In the genomic region with DNA sequence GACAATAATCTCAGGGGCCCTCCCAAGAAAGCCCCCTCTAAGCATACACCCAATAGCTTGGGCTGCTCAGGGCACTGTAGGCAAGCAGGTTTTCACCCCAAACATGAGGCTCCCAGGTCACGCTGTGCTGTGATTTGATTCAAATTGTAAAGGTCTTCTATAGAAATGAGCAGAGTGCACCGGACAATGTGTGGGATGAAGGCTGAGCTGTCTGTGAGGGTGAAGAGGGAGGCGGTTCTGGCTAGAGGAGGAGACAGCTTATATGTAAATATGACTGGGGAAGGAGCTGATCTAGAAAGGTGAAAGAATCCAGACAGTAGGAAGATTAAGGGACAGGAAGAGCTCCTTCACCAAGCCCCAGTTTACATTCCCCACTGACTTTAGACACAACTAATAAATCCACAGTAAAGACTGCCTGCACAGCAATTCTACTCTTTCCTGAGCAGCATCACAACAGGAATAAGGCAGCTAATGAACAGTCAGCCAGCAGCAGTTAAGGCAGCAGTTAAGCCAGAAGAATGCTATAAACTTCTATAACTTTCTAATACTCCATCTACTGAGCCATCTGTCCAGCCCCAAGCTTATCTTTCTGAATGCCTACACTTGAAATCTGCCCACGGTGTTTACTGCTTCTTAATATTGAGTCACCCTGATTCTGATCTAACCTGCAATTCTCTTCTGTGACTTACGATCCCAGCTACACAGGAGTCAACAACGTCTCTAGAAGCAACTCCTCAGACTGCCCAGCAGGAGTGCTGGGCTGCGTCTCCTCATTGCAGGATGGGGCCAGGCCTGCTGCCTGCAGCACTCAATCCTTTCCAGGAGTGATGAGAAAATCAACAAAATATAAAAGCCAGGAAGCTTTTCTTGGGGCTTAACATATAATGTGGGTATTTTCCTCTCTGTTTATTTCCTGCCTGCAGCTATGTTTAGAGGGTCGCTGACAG, we compare ENCODE assay signal across 21 mouse cellular contexts. TPM values are rescaled to one million over a fixed set of nuclear protein-coding genes. Genes with fewer than 3 reads are reported as not detected.
DNase-seq lines count a peak whose midpoint lies in the region; ATAC-seq and TF ChIP-seq lines count a peak whose summit lies in the region.
"Had no signal": no experiment of that assay in that cellular context is flagged by ENCODE, and none has a peak within 500 bp of the region (broad histone marks: within the 10 kb centered on the region; RNA-seq: fewer than 3 reads in every experiment).

No protein-coding gene starts in this region.

- no peak overlapping the region for H3K9ac ChIP-seq in hindbrain, postnatal 0 days (replicated peaks; ENCODE audit: low read length)
- no peak overlapping the region for H3K9ac ChIP-seq in hindbrain, embryonic 12.5 days
- H3K9ac ChIP-seq in midbrain, embryonic 12.5 days (replicated peaks), result no peak overlapping the region
- H3K9ac ChIP-seq in midbrain, embryonic 15.5 days, result no peak overlapping the region
- no peak overlapping the region for H3K9ac ChIP-seq in intestine, embryonic 15.5 days
- H3K9ac ChIP-seq in hindbrain, embryonic 11.5 days (ENCODE audit: low read depth, low read length), result no peak overlapping the region
- H3K9ac ChIP-seq: forebrain, embryonic 15.5 days; heart, embryonic 13.5 days; limb, embryonic 13.5 days; liver, embryonic 14.5 days; midbrain, embryonic 13.5 days had no signal

- no peak for DNase-seq in hindbrain, postnatal 0 days (ENCODE audit: low spot score)
- no peak for DNase-seq in hindbrain, embryonic 11.5 days (ENCODE audit: low spot score)
- DNase-seq: adrenal gland, adult 2 months; cerebellum, adult 11 months; cerebellum, postnatal 14 days; heart, postnatal 4 days; kidney, adult 11 months; lung, postnatal 10 days; thymus, postnatal 36 days had no signal

- WGBS in hindbrain, postnatal 0 days, result 49% methylated on average over 8 of the region's 8 CpGs
- WGBS in hindbrain, embryonic 12.5 days, result 62% methylated on average over 8 of the region's 8 CpGs
- 58% methylated on average over 8 of the region's 8 CpGs for WGBS in midbrain, embryonic 12.5 days
- WGBS in midbrain, embryonic 15.5 days, result 52% methylated on average over 8 of the region's 8 CpGs
- WGBS in intestine, embryonic 15.5 days, result 30% methylated on average over 8 of the region's 8 CpGs
- WGBS in small intestine, adult 2 months, result 58% methylated on average over 8 of the region's 8 CpGs
- 64% methylated on average over 8 of the region's 8 CpGs for WGBS in hindbrain, embryonic 11.5 days

- no peak overlapping the region for H3K4me2 ChIP-seq in hindbrain, postnatal 0 days (ENCODE audit: low read depth, low read length)
- no peak overlapping the region for H3K4me2 ChIP-seq in hindbrain, embryonic 12.5 days (replicated peaks)
- H3K4me2 ChIP-seq in midbrain, embryonic 12.5 days (replicated peaks), result no peak overlapping the region
- H3K4me2 ChIP-seq in midbrain, embryonic 15.5 days, result no peak overlapping the region
- no peak overlapping the region for H3K4me2 ChIP-seq in intestine, embryonic 15.5 days (replicated peaks)
- H3K4me2 ChIP-seq in hindbrain, embryonic 11.5 days (replicated peaks; ENCODE audit: low read depth, low read length), result no peak overlapping the region
- H3K4me2 ChIP-seq: forebrain, embryonic 15.5 days; heart, embryonic 13.5 days; limb, embryonic 13.5 days; midbrain, embryonic 13.5 days had no signal

- no peak overlapping the region for H3K27ac ChIP-seq in hindbrain, postnatal 0 days
- H3K27ac ChIP-seq in hindbrain, embryonic 12.5 days, result no peak overlapping the region
- 0 out of 2 replicates have a peak overlapping the region, but pooled peaks have one; percentile 10 for H3K27ac ChIP-seq in midbrain, embryonic 12.5 days (replicated peaks)
- no peak overlapping the region for H3K27ac ChIP-seq in midbrain, embryonic 15.5 days
- H3K27ac ChIP-seq in intestine, embryonic 15.5 days, result peak overlapping the region; percentile 52; the same call in 1 of the 2 replicates
- H3K27ac ChIP-seq in small intestine, adult 2 months (ENCODE audit: insufficient read depth, low read depth, low read length), result no peak overlapping the region
- no peak overlapping the region for H3K27ac ChIP-seq in hindbrain, embryonic 11.5 days (ENCODE audit: low read depth, low read length)
- H3K27ac ChIP-seq: forebrain, embryonic 15.5 days; heart, embryonic 13.5 days; limb, embryonic 13.5 days; liver, embryonic 14.5 days; midbrain, embryonic 13.5 days had no signal

- no peak for TF ChIP-seq POLR2A in small intestine, adult 2 months (IDR thresholded peaks at IDR 0.05; ENCODE audit: low read depth, low read length)

- H3K4me3 ChIP-seq in hindbrain, postnatal 0 days (ENCODE audit: low read length), result no peak overlapping the region
- no peak overlapping the region for H3K4me3 ChIP-seq in hindbrain, embryonic 12.5 days
- no peak overlapping the region for H3K4me3 ChIP-seq in midbrain, embryonic 12.5 days
- H3K4me3 ChIP-seq in midbrain, embryonic 15.5 days, result no peak overlapping the region
- H3K4me3 ChIP-seq in intestine, embryonic 15.5 days (replicated peaks), result no peak overlapping the region
- H3K4me3 ChIP-seq in small intestine, adult 2 months (ENCODE audit: low read depth, low read length), result no peak overlapping the region
- H3K4me3 ChIP-seq in hindbrain, embryonic 11.5 days (ENCODE audit: low read depth, low read length), result no peak overlapping the region
- H3K4me3 ChIP-seq: forebrain, embryonic 15.5 days; heart, embryonic 13.5 days; limb, embryonic 13.5 days; midbrain, embryonic 13.5 days had no signal

- H3K4me1 ChIP-seq in hindbrain, postnatal 0 days (ENCODE audit: insufficient read depth, low read length), result no peaks in the 10 kb centered on the region
- no peaks in the 10 kb centered on the region for H3K4me1 ChIP-seq in hindbrain, embryonic 12.5 days
- peaks cover 6% of the 10 kb centered on the region for H3K4me1 ChIP-seq in midbrain, embryonic 12.5 days
- H3K4me1 ChIP-seq in midbrain, embryonic 15.5 days, result no peaks in the 10 kb centered on the region
- H3K4me1 ChIP-seq in intestine, embryonic 15.5 days (replicated peaks), result no peaks in the 10 kb centered on the region
- H3K4me1 ChIP-seq in small intestine, adult 2 months (ENCODE audit: control insufficient read depth, insufficient read depth, insufficient read length, low read length), result no peaks in the 10 kb centered on the region
- no peaks in the 10 kb centered on the region for H3K4me1 ChIP-seq in hindbrain, embryonic 11.5 days (replicated peaks; ENCODE audit: control insufficient read depth, insufficient read depth, low read length)
- H3K4me1 ChIP-seq: forebrain, embryonic 15.5 days had no signal

- no peak for ATAC-seq in hindbrain, postnatal 0 days
- ATAC-seq in hindbrain, embryonic 12.5 days (ENCODE audit: low FRiP score), result no peak
- ATAC-seq in midbrain, embryonic 12.5 days (ENCODE audit: low FRiP score, low read depth), result no peak
- no peak for ATAC-seq in midbrain, embryonic 15.5 days (replicated peaks)
- peak; percentile 63; the same call in 1 of the 2 replicates for ATAC-seq in intestine, embryonic 15.5 days
- no peak for ATAC-seq in cerebellum, adult (ENCODE audit: insufficient number of reproducible peaks, low FRiP score, low TSS enrichment)
- ATAC-seq in hindbrain, embryonic 11.5 days (ENCODE audit: low FRiP score), result no peak
- ATAC-seq: forebrain, embryonic 15.5 days; midbrain, embryonic 13.5 days had no signal

- H3K27me3 ChIP-seq in hindbrain, postnatal 0 days (ENCODE audit: insufficient read depth, low read length), result no peaks in the 10 kb centered on the region
- no peaks in the 10 kb centered on the region for H3K27me3 ChIP-seq in hindbrain, embryonic 12.5 days
- H3K27me3 ChIP-seq in midbrain, embryonic 12.5 days, result no peaks in the 10 kb centered on the region
- H3K27me3 ChIP-seq in midbrain, embryonic 15.5 days (replicated peaks), result no peaks in the 10 kb centered on the region
- H3K27me3 ChIP-seq in intestine, embryonic 15.5 days (replicated peaks), result no peaks in the 10 kb centered on the region
- no peaks in the 10 kb centered on the region for H3K27me3 ChIP-seq in small intestine, adult 2 months (ENCODE audit: control insufficient read depth, insufficient read depth, low read length)
- H3K27me3 ChIP-seq in hindbrain, embryonic 11.5 days (ENCODE audit: control insufficient read depth, insufficient read depth, low read length), result no peaks in the 10 kb centered on the region
- H3K27me3 ChIP-seq: forebrain, embryonic 15.5 days; heart, embryonic 13.5 days; limb, embryonic 13.5 days; midbrain, embryonic 13.5 days had no signal

- TF ChIP-seq CTCF in hindbrain, postnatal 0 days (IDR thresholded peaks at IDR 0.05; ENCODE audit: low read depth), result peak; percentile 23; the same call in 1 of the 2 replicates
- peak; percentile 41; the same call in 1 of the 2 replicates for TF ChIP-seq CTCF in small intestine, adult 2 months (IDR thresholded peaks at IDR 0.05; ENCODE audit: extremely low read depth, insufficient read length, insufficient replicate concordance, low read depth, low read length)

- no peaks in the 10 kb centered on the region for H3K9me3 ChIP-seq in hindbrain, postnatal 0 days (ENCODE audit: low read length)
- no peaks in the 10 kb centered on the region for H3K9me3 ChIP-seq in hindbrain, embryonic 12.5 days (replicated peaks)
- no peaks in the 10 kb centered on the region for H3K9me3 ChIP-seq in midbrain, embryonic 12.5 days
- H3K9me3 ChIP-seq in midbrain, embryonic 15.5 days, result no peaks in the 10 kb centered on the region
- no peaks in the 10 kb centered on the region for H3K9me3 ChIP-seq in intestine, embryonic 15.5 days
- no peaks in the 10 kb centered on the region for H3K9me3 ChIP-seq in hindbrain, embryonic 11.5 days (ENCODE audit: control insufficient read depth, low read length)
- H3K9me3 ChIP-seq: forebrain, embryonic 15.5 days; G1E; heart, embryonic 13.5 days; limb, embryonic 13.5 days; midbrain, embryonic 13.5 days had no signal

- no peaks in the 10 kb centered on the region for H3K36me3 ChIP-seq in hindbrain, postnatal 0 days (ENCODE audit: insufficient read depth, low read length)
- peaks cover 26% of the 10 kb centered on the region for H3K36me3 ChIP-seq in hindbrain, embryonic 12.5 days
- peaks cover 42% of the 10 kb centered on the region for H3K36me3 ChIP-seq in midbrain, embryonic 12.5 days
- H3K36me3 ChIP-seq in midbrain, embryonic 15.5 days (replicated peaks), result peaks cover 10% of the 10 kb centered on the region; the same call in 1 of the 2 replicates
- H3K36me3 ChIP-seq in intestine, embryonic 15.5 days, result no peaks in the 10 kb centered on the region; the same call in 1 of the 2 replicates
- H3K36me3 ChIP-seq in small intestine, adult 2 months (ENCODE audit: control insufficient read depth, insufficient read depth, low read length), result peaks cover 5% of the 10 kb centered on the region
- no peaks in the 10 kb centered on the region for H3K36me3 ChIP-seq in hindbrain, embryonic 11.5 days (ENCODE audit: control insufficient read depth, insufficient read depth, low read length)

RNA-seq across cellular contexts. Expression of a gene that starts 21.9 kb away (rescaled TPM):
- 77.9 and 78.7 TPM in 2 replicates for total RNA-seq in hindbrain, postnatal 0 days (2014; rRNA removed)
- 32.8 and 34.4 TPM in 2 replicates for polyA plus RNA-seq in hindbrain, postnatal 0 days (2015; fragmentation: Nextera tagmentation; extraction: Ambion mirVana)
- 63.5 and 67.5 TPM in 2 replicates for polyA plus RNA-seq in hindbrain, embryonic 12.5 days (2016; fragmentation: Nextera tagmentation; extraction: Ambion mirVana)
- polyA plus RNA-seq in midbrain, embryonic 12.5 days (2016; fragmentation: Nextera tagmentation; extraction: Ambion mirVana), result 79.1 and 81.3 TPM in 2 replicates
- polyA plus RNA-seq in midbrain, embryonic 15.5 days (2015; fragmentation: Nextera tagmentation; extraction: Ambion mirVana), result 58.3 and 60.2 TPM in 2 replicates
- polyA plus RNA-seq in intestine, embryonic 15.5 days (2015; fragmentation: Nextera tagmentation; extraction: Ambion mirVana), result 33.5 and 37.2 TPM in 2 replicates
- 12.0 and 31.8 TPM in 2 replicates for polyA plus RNA-seq in small intestine, adult 2 months (2012; rRNA removed)
- 88.4 and 93.0 TPM in 2 replicates for polyA plus RNA-seq in hindbrain, embryonic 11.5 days (2014; fragmentation: Nextera tagmentation; extraction: Ambion mirVana)

RNA-seq across cellular contexts. Expression of a gene that starts 22.0 kb away (rescaled TPM):
- total RNA-seq in hindbrain, postnatal 0 days (2014; rRNA removed), result 0.16 and 0.25 TPM in 2 replicates
- 0.16 and 0.23 TPM in 2 replicates for polyA plus RNA-seq in hindbrain, postnatal 0 days (2015; fragmentation: Nextera tagmentation; extraction: Ambion mirVana)
- 0.33 and 0.44 TPM in 2 replicates for polyA plus RNA-seq in hindbrain, embryonic 12.5 days (2016; fragmentation: Nextera tagmentation; extraction: Ambion mirVana)
- polyA plus RNA-seq in midbrain, embryonic 12.5 days (2016; fragmentation: Nextera tagmentation; extraction: Ambion mirVana), result 0.21 and 0.40 TPM in 2 replicates
- polyA plus RNA-seq in midbrain, embryonic 15.5 days (2015; fragmentation: Nextera tagmentation; extraction: Ambion mirVana), result 0.27 and 0.39 TPM in 2 replicates
- 0.11 and 0.20 TPM in 2 replicates for polyA plus RNA-seq in intestine, embryonic 15.5 days (2015; fragmentation: Nextera tagmentation; extraction: Ambion mirVana)
- not detected in 2 replicates for polyA plus RNA-seq in small intestine, adult 2 months (2012; rRNA removed)
- 0.25 and 0.32 TPM in 2 replicates for polyA plus RNA-seq in hindbrain, embryonic 11.5 days (2014; fragmentation: Nextera tagmentation; extraction: Ambion mirVana)
- polyA plus RNA-seq: G1E had no signal

RNA-seq across cellular contexts. Expression of a gene that starts 33.7 kb away (rescaled TPM):
- total RNA-seq in hindbrain, postnatal 0 days (2014; rRNA removed), result 3.9 and 4.2 TPM in 2 replicates
- polyA plus RNA-seq in hindbrain, postnatal 0 days (2015; fragmentation: Nextera tagmentation; extraction: Ambion mirVana), result 1.4 and 1.5 TPM in 2 replicates
- polyA plus RNA-seq in hindbrain, embryonic 12.5 days (2016; fragmentation: Nextera tagmentation; extraction: Ambion mirVana), result 4.9 and 5.2 TPM in 2 replicates
- polyA plus RNA-seq in midbrain, embryonic 12.5 days (2016; fragmentation: Nextera tagmentation; extraction: Ambion mirVana), result 10.2 and 10.9 TPM in 2 replicates
- 2.5 and 2.8 TPM in 2 replicates for polyA plus RNA-seq in midbrain, embryonic 15.5 days (2015; fragmentation: Nextera tagmentation; extraction: Ambion mirVana)
- polyA plus RNA-seq in intestine, embryonic 15.5 days (2015; fragmentation: Nextera tagmentation; extraction: Ambion mirVana), result 3.4 TPM in 2 replicates
- 0.85 and 1.3 TPM in 2 replicates for polyA plus RNA-seq in small intestine, adult 2 months (2012; rRNA removed)
- polyA plus RNA-seq in hindbrain, embryonic 11.5 days (2014; fragmentation: Nextera tagmentation; extraction: Ambion mirVana), result 7.0 and 7.8 TPM in 2 replicates

Comparison
In these comparisons a context has a peak if more than half of its experiments do, and no peak if none do; other contexts are left out.
1. H3K27ac ChIP-seq: peak in midbrain, embryonic 12.5 days (single experiment) and intestine, embryonic 15.5 days (single experiment); none in hindbrain, postnatal 0 days (single experiment), hindbrain, embryonic 12.5 days (single experiment), midbrain, embryonic 15.5 days (single experiment), small intestine, adult 2 months (single experiment) and hindbrain, embryonic 11.5 days (single experiment).